Mouse (Mus musculus) limb, embryonic 10.5 days (tissue): ENCODE data around the gene Esyt3. TPM values are rescaled to one million over a fixed set of nuclear protein-coding genes. Genes with fewer than 3 reads are reported as not detected.

Experiments
- DNase-seq: peaks from one replicate; pipeline ENCODE4 v3.0.0-alpha.2; 2017; ENCODE audit warnings: low spot score
- H3K27ac ChIP-seq: fragments of 300-500 bp; sonication (generic); 2 replicates; pipeline ENCODE4 v1.5.1; 2016; ENCODE audit warnings: mild to moderate bottlenecking
- H3K27me3 ChIP-seq: fragments of 300-500 bp; sonication (generic); 2 replicates; pipeline ENCODE4 v1.6.1; 2016; ENCODE audit warnings: low read depth, mild to moderate bottlenecking; ENCODE audit not compliant: poor library complexity, severe bottlenecking
- H3K36me3 ChIP-seq: fragments of 300-500 bp; sonication (generic); 2 replicates; pipeline ENCODE4 v1.6.1; 2016; ENCODE audit warnings: mild to moderate bottlenecking, moderate library complexity
- H3K4me1 ChIP-seq: fragments of 300-500 bp; sonication (generic); 2 replicates; pipeline ENCODE4 v1.6.1; 2016
- H3K4me3 ChIP-seq: fragments of 300-500 bp; sonication (generic); 2 replicates; pipeline ENCODE4 v1.5.1; 2016; ENCODE audit warnings: mild to moderate bottlenecking, moderate library complexity
- H3K9me3 ChIP-seq: fragments of 300-500 bp; sonication (generic); replicated peaks from 2 replicates; pipeline ENCODE4 v1.6.1; 2016; ENCODE audit warnings: mild to moderate bottlenecking
- WGBS: fragments of 180-500 bp; shearing (Covaris S2); methylation state at CpG from one replicate; pipeline ENCODE4 v1.1.7; 2016; 5-methylcytosine and 5-hydroxymethylcytosine counted together
- polyA plus RNA-seq: library from polyadenylated mRNA; unstranded; fragments of >200 nt; fragmentation: Nextera tagmentation; extraction: Ambion mirVana; gene quantifications from 2 replicates; pipeline ENCODE4 v1.2.1, GENCODE M21; 2016

Gene Esyt3
- polyA plus RNA-seq, 1 experiment from 2014 or later: 0.36 TPM

- H3K36me3 ChIP-seq: no peaks in the 10 kb centered on the region
- H3K9me3 ChIP-seq: no peaks in the 10 kb centered on the region
- 92% methylated on average over 12 of the region's 12 CpGs for WGBS
- no peak for DNase-seq
- peaks cover 17% of the 10 kb centered on the region for H3K4me1 ChIP-seq
- no peak overlapping the region for H3K27ac ChIP-seq
- no peaks in the 10 kb centered on the region for H3K27me3 ChIP-seq
- H3K4me3 ChIP-seq: no peak overlapping the region
These were observed 18.2 kb downstream of the Esyt3 start for GRCm38 (mm10) chr9:99340126-99340525.

DNA sequence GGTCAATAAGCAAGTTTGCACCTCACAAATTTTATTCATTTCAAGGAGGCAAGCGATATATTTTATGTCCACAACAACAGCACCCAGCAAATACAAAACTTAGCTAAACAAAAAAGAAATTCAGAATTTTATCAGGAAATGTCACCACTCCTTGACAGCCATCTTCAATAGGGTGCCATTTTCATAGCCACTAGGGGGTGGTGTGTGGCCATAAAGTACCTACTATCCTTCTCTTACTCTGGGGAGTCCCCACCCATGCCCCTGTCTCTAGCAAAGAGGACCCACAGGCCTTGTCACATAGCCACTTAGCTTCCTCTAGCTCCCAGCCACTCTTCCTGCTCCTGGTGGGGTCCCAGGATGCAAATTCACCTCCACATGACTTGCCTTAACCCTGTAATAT lies 19.2 kb downstream of the Esyt3 start:
- Histone ChIP-seq H3K4me3 (no peak overlapping the region), H3K9me3 (no peaks in the 10 kb centered on the region), H3K4me1 (peaks cover 14% of the 10 kb centered on the region), H3K27me3 (no peaks in the 10 kb centered on the region), H3K36me3 (no peaks in the 10 kb centered on the region), H3K27ac (no peak overlapping the region)
- WGBS: 79% methylated on average over 1 of the region's 1 CpGs
- DNase-seq: no peak

DNA sequence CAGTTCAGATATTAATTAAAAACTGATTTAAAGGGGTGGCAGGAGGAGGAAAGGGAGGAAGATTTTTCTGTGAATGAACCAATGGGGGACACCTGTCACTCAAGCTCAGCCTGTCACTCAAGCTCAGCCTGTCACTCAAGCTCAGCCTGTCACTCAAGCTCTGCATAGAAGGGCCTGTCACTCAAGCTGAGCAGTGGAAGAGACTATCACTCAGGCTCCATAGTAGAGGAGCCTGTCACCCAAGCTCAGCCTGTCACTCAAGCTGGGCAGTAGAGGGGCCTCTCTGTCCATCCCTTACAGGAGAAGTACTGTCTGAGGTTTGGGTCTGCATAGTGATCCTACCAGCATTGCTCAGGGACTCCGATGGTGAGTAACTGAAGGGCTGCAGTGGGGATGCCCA lies 20.1 kb downstream of the Esyt3 start:
- Histone ChIP-seq H3K27me3 (no peaks in the 10 kb centered on the region), H3K27ac (no peak overlapping the region), H3K9me3 (no peaks in the 10 kb centered on the region), H3K4me1 (peaks cover 14% of the 10 kb centered on the region), H3K36me3 (no peaks in the 10 kb centered on the region), H3K4me3 (no peak overlapping the region)
- DNase-seq: no peak
- 100% methylated on average over 1 of the region's 1 CpGs for WGBS

- no peak overlapping the region for H3K27ac ChIP-seq
- 90% methylated on average over 4 of the region's 4 CpGs for WGBS
- DNase-seq: no peak
- peaks cover 14% of the 10 kb centered on the region for H3K4me1 ChIP-seq
- no peaks in the 10 kb centered on the region for H3K27me3 ChIP-seq
- H3K36me3 ChIP-seq: no peaks in the 10 kb centered on the region
- H3K9me3 ChIP-seq: no peaks in the 10 kb centered on the region
- H3K4me3 ChIP-seq: no peak overlapping the region
These were observed 21.8 kb downstream of the Esyt3 start for GRCm38 (mm10) chr9:99336538-99336937.

DNA sequence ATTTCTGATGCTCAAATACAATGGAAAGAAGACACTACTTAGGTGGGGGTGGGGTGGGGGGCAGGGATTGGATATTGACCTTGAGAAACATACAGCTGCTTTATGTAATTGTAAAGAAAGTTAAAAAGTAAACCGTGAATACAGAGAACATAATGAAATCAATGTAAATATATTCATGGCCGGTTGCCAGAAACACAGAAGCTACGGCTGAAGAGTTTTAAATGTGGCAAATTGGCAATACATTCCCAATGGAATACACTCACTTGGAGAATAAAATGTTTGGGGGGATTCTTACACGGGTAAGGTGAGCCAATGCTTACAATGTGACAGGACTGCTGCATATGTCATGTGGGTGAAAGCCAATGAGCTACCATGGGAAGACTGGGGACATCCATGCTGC lies 31.5 kb downstream of the Esyt3 start:
- 93% methylated on average over 4 of the region's 4 CpGs for WGBS

GRCm38 (mm10) chr9:99325961-99326360 lies 32.4 kb downstream of the Esyt3 start:
- Histone ChIP-seq H3K9me3 (no peaks in the 10 kb centered on the region), H3K4me3 (no peak overlapping the region), H3K27ac (no peak overlapping the region), H3K36me3 (no peaks in the 10 kb centered on the region), H3K27me3 (no peaks in the 10 kb centered on the region), H3K4me1 (no peaks in the 10 kb centered on the region)
- DNase-seq: no peak
- WGBS: 85% methylated on average over 4 of the region's 4 CpGs

More for the DNA sequence above, 31.5 kb downstream of the Esyt3 start:
- Histone ChIP-seq H3K4me1 (no peaks in the 10 kb centered on the region), H3K9me3 (no peaks in the 10 kb centered on the region), H3K27me3 (no peaks in the 10 kb centered on the region), H3K27ac (no peak overlapping the region), H3K4me3 (no peak overlapping the region), H3K36me3 (no peaks in the 10 kb centered on the region)
- no peak for DNase-seq

GRCm38 (mm10) chr9:99325208-99325929 lies 33.0 kb downstream of the Esyt3 start:
- Histone ChIP-seq H3K27ac (no peak overlapping the region), H3K9me3 (no peaks in the 10 kb centered on the region), H3K36me3 (no peaks in the 10 kb centered on the region), H3K4me3 (no peak overlapping the region), H3K4me1 (no peaks in the 10 kb centered on the region), H3K27me3 (no peaks in the 10 kb centered on the region)
- WGBS: 92% methylated on average over 7 of the region's 7 CpGs
- no peak for DNase-seq

DNA sequence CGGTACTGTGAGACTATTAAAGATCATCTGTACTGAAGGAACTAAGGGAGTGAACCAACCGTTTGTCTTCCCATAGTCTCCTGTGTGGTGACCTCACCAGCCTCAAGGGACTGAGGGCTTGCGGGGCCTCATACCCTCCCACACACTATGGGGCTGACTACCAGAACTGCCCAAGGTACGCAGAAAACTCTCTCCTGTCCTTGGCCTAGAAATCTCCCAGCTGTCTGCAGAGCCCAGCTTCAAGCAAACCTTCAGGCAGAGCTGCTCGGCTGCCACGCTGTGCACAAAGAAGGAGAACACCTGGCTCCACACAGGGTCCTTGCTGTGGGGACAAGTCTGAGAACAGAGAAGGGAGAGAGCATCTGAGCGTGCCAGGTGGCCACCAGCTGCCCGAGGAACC lies 38.4 kb downstream of the Esyt3 start:
- no peak overlapping the region for H3K27ac ChIP-seq

DNA sequence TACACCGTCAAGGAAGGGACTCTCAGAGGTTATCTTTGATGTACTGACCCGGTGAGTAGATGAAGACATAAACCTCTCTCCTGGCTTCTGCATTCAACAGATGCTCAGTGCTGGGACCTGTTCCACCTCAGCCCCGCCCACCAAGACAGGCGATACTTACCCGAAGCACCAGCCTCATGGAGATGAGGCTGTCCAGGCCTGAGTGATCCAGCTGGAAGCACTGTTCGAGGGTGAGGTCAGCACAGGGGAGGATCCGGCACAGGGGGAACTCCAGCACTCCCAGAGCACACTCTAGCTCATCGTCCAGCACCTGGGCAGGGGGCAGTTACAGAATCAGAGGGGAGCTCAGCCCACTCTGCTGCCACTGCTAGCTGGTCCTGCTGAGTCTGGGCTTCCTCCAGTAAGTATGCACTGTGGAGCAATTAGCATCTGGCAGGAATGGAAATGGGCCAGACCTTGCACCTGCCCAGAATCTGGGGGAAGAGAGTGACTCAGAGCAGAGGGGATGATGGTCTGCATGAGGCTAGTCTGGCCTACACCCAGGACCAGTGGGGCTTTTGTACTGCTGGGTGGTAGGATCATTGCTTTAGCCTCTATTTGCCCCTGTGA lies 38.9 kb downstream of the Esyt3 start:
- Histone ChIP-seq H3K36me3 (no peaks in the 10 kb centered on the region), H3K9me3 (no peaks in the 10 kb centered on the region), H3K27me3 (no peaks in the 10 kb centered on the region), H3K4me1 (no peaks in the 10 kb centered on the region), H3K27ac (no peak overlapping the region), H3K4me3 (no peak overlapping the region)
- no peak for DNase-seq
- 52% methylated on average over 8 of the region's 8 CpGs for WGBS

More for the DNA sequence above, 38.4 kb downstream of the Esyt3 start:
- Histone ChIP-seq H3K4me1 (no peaks in the 10 kb centered on the region), H3K4me3 (no peak overlapping the region), H3K27me3 (no peaks in the 10 kb centered on the region), H3K9me3 (no peaks in the 10 kb centered on the region), H3K36me3 (no peaks in the 10 kb centered on the region)
- WGBS: 88% methylated on average over 8 of the region's 8 CpGs
- DNase-seq: no peak

DNA sequence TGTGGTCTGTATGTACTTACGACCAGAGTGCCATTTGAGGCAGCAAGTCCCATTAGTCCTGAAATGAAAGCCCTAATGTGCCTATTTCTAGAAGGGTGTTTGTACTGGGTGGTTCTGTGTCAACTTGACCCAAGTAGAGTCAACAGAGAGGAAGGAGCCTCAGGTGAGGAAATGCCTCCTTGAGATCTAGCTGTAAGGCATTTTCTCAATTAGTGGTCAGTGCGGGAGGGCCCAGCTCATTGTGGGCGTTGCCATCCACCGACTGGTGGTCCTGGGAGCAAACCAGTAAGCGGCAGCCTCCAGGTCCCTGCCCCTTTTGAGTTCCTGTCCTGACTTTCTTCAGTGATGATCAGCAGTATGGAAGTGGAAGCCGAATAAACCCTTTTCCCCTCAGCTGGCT lies 52.1 kb downstream of the Esyt3 start:
- Histone ChIP-seq H3K4me3 (no peak overlapping the region), H3K27me3 (no peaks in the 10 kb centered on the region), H3K9me3 (no peaks in the 10 kb centered on the region), H3K4me1 (no peaks in the 10 kb centered on the region), H3K36me3 (peaks cover 22% of the 10 kb centered on the region), H3K27ac (no peak overlapping the region)
- DNase-seq: no peak
- 81% methylated on average over 6 of the region's 6 CpGs for WGBS

DNA sequence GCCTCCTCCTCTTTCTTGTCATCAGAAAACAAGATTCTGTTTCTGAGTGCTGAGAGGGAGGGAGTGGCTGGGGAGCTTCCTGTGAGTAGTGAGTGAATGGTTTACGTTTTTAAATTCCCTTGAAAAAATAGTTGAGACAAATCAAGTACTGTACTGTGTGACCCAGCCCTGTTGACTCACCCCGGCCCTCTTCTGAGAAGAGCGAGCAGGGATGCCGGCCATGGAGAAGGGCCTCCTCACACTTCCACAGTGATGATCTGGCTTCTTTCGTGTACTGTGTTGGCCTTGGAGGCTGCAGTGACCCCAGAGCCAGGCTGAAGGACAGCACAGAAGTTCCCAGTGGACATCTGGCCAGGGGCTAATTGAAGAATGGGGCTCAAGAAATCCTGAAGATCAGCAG lies 54.1 kb downstream of the Esyt3 start:
- Histone ChIP-seq H3K4me1 (no peaks in the 10 kb centered on the region), H3K27ac (no peak overlapping the region), H3K36me3 (peaks cover 16% of the 10 kb centered on the region), H3K4me3 (no peak overlapping the region), H3K27me3 (no peaks in the 10 kb centered on the region), H3K9me3 (no peaks in the 10 kb centered on the region)
- no peak for DNase-seq
- WGBS: 92% methylated on average over 5 of the region's 5 CpGs
